Mouse (Mus musculus) ES-Bruce4 (cell line): ENCODE results near the gene Lims1.

Source experiments
- CTCF ChIP-seq: IDR thresholded peaks from one replicate; pipeline ENCODE4 v1.8.1; 2011; ENCODE audit warnings: low read depth, low read length
- EP300 ChIP-seq: IDR thresholded peaks from 2 replicates; pipeline ENCODE4 v1.6.1; 2011; ENCODE audit warnings: low read depth, low read length; ENCODE audit not compliant: insufficient read depth
- POLR2A ChIP-seq: IDR thresholded peaks from one replicate; pipeline ENCODE4 v1.8.1; 2011; ENCODE audit warnings: low read length; ENCODE audit not compliant: insufficient read depth

- TF ChIP-seq POLR2A (no peak), CTCF (no peak), EP300 (no peak)
Measured at GRCm38 (mm10) chr10:58368791-58369706, 45.8 kb downstream of the Lims1 start.
